Mouse (Mus musculus) embryonic facial prominence, embryonic 14.5 days (tissue): ENCODE measurements around the gene Sars. TPM values are rescaled to one million over a fixed set of nuclear protein-coding genes. Genes with fewer than 3 reads are reported as not detected.

Experiments used
- ATAC-seq: fragments of 200-750 bp; cut with Nextera tagmentation; 2 replicates; pipeline ENCODE4 v1.8.0; 2017; ENCODE audit warnings: low read depth, moderate number of reproducible peaks, moderate TSS enrichment
- DNase-seq: peaks from one replicate; pipeline ENCODE4 v3.0.0-alpha.2; 2015; ENCODE audit warnings: low spot score
- H3K27ac ChIP-seq: fragments of 300-500 bp; sonication (generic); replicated peaks from 2 replicates; pipeline ENCODE4 v1.5.1; 2014; ENCODE audit warnings: low read depth, mild to moderate bottlenecking, low read length, moderate library complexity
- H3K27me3 ChIP-seq: fragments of 300-500 bp; sonication (generic); replicated peaks from 2 replicates; pipeline ENCODE4 v1.6.1; 2014; ENCODE audit warnings: low read length; ENCODE audit not compliant: control insufficient read depth, insufficient read depth
- H3K36me3 ChIP-seq: fragments of 300-500 bp; sonication (generic); 2 replicates; pipeline ENCODE4 v1.6.1; 2014; ENCODE audit warnings: low read length, mixed read lengths; ENCODE audit not compliant: control insufficient read depth, insufficient read depth
- H3K4me1 ChIP-seq: fragments of 300-500 bp; sonication (generic); 2 replicates; pipeline ENCODE4 v1.6.1; 2014; ENCODE audit warnings: antibody characterized with exemption, low read length; ENCODE audit not compliant: control insufficient read depth, insufficient read depth
- H3K4me2 ChIP-seq: fragments of 300-500 bp; sonication (generic); 2 replicates; pipeline ENCODE4 v1.6.1; 2014; ENCODE audit warnings: low read depth, mild to moderate bottlenecking, low read length, moderate library complexity, mixed read lengths
- H3K4me3 ChIP-seq: fragments of 300-500 bp; sonication (generic); 2 replicates; pipeline ENCODE4 v1.5.1; 2014; ENCODE audit warnings: low read depth, mild to moderate bottlenecking, low read length
- H3K9ac ChIP-seq: fragments of 300-500 bp; sonication (generic); 2 replicates; pipeline ENCODE4 v1.6.1; 2014; ENCODE audit warnings: low read depth, mild to moderate bottlenecking, low read length, moderate library complexity, mixed read lengths
- H3K9me3 ChIP-seq: fragments of 300-500 bp; sonication (generic); 2 replicates; pipeline ENCODE4 v1.6.1; 2016; ENCODE audit warnings: low read length; ENCODE audit not compliant: control insufficient read depth
- WGBS: fragments of 180-500 bp; shearing (Covaris S2); extraction: QIAGEN DNeasy Blood & Tissue Kit; methylation state at CpG from one replicate; pipeline ENCODE4 v1.1.7; 2014; 5-methylcytosine and 5-hydroxymethylcytosine counted together
- polyA plus RNA-seq: library from polyadenylated mRNA; unstranded; fragments of >200 nt; fragmentation: Nextera tagmentation; extraction: Ambion mirVana; gene quantifications from 2 replicates; pipeline ENCODE4 v1.2.1, GENCODE M21; 2014

The Sars gene
- polyA plus RNA-seq, result 111 and 125 TPM in 2 replicates

DNA sequence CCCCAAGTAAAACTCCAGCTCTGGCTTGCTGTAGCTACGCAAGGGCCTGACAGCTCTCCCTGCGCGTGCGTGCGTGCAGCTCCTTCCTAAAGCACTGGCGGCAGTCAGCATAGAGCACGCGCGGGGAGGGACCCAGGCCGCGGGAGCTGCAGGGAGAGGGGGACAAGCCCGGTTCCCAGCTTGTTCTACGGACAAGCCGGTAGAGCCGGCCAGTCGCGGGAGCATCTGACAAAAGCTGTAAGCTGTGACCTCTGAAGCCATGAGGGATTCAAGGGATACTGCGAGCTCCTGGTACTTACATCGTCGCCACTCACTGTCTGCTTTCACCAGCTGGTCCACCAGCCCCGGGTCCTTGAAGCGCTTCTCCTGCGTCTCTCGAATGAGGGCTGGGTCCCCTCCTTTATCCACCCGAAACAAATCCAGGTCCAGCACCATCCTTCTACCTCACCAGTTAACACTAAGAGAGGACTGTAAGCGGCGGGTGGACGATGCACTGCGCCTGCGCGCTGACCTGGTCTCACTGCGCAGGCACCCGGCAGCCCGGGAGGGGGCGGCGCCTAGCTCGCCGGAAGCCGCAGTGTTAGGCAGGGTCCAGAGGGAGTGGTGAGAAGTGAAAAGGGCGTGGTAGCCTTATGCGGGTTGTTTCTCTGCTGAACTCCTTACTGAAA is at the start of gene Sars:
TSS of gene Sars (minus strand) at position 512 of the 668 bp plus-strand sequence.
- Histone ChIP-seq H3K36me3 (0 out of 2 replicates have a peak, but pooled peaks cover 10% of the 10 kb centered on the region), H3K9me3 (no peaks in the 10 kb centered on the region), H3K27ac (peak within 1 kb of the TSS; percentile 71), H3K9ac (peak within 1 kb of the TSS; percentile 70), H3K4me1 (peaks cover 18% of the 10 kb centered on the region), H3K27me3 (no peaks in the 10 kb centered on the region), H3K4me2 (peak within 1 kb of the TSS; percentile 93), H3K4me3 (peak within 1 kb of the TSS; percentile 71)
- DNase-seq, result peak; percentile 96
- peak; percentile 99 for ATAC-seq
- 0% methylated on average over 36 of the region's 41 CpGs for WGBS

DNA sequence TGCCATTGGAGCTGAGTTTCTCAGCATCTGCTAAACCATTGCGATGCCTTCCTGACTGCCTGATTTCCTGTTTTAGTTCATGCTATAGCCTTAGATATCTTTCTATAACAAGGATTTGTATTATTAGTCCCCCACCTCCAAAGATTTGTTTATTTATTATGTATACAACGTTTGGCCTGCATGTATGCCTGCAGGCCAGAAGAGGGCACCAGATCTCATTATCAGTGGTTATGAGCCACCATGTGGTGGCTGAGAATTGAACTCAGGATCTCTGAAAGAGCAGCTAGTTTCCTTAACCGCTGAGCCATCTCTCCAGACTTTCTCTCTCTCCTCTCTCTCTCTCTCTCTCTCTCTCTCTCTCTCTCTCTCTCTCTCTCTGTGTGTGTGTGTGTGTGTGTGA is 45.0 kb upstream of the Sars start:
- ATAC-seq, result no peak
- no peak overlapping the region for H3K4me2 ChIP-seq
- H3K4me3 ChIP-seq, result no peak overlapping the region
- 32% methylated on average over 3 of the region's 3 CpGs for WGBS
- H3K36me3 ChIP-seq, result no peaks in the 10 kb centered on the region
- DNase-seq, result no peak
- no peak overlapping the region for H3K9ac ChIP-seq
- no peak overlapping the region for H3K27ac ChIP-seq
- H3K9me3 ChIP-seq, result no peaks in the 10 kb centered on the region
- H3K4me1 ChIP-seq, result no peaks in the 10 kb centered on the region
- H3K27me3 ChIP-seq, result no peaks in the 10 kb centered on the region

DNA sequence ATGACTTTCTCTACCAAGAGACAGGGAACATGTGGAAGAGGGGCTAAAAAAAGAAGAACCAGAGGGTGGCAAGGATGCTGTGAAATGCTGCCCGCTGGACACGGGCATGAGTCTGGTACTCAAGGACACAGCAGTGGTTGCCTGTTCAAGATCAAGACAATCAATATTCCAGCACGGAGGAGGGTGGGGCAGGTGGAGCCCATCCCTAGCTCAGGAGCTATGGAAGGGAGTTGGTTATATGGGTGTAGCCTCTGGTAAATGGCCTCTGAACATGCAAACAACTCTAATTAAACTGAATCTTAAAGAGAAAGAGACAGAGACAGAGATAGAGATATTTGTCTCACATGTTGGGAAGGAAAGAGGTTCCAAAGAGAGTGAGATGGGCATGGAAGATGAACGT is 39.7 kb upstream of the Sars start:
- DNase-seq (no peak), ATAC-seq (no peak)
- no peak overlapping the region for H3K4me2 ChIP-seq
- H3K9ac ChIP-seq, result no peak overlapping the region
- WGBS, result 82% methylated on average over 4 of the region's 4 CpGs
- no peaks in the 10 kb centered on the region for H3K27me3 ChIP-seq
- H3K9me3 ChIP-seq, result no peaks in the 10 kb centered on the region
- H3K36me3 ChIP-seq, result no peaks in the 10 kb centered on the region
- H3K27ac ChIP-seq, result no peak overlapping the region
- H3K4me3 ChIP-seq, result no peak overlapping the region
- no peaks in the 10 kb centered on the region for H3K4me1 ChIP-seq

DNA sequence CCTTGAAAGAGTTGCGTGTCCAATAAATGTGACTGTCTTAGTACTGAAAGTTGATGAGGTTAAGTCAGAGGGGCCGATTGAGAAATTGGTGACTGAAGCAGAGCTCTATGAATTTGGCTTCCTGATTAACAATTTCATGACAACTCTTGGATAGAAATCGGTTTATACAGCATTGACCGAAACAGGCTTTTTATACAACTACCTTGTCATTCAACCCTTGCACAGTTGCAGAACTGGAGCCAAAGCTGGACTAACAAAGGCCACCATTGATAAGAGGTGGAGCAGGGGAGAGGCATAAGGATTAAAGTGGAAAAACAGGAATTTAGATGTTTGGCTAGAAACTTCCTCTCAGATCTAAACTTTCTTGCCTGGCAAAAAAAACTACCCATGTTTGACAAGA is 33.8 kb upstream of the Sars start:
- 69% methylated on average over 4 of the region's 4 CpGs for WGBS
- no peak for ATAC-seq
- Histone ChIP-seq H3K4me3 (no peak overlapping the region), H3K36me3 (no peaks in the 10 kb centered on the region), H3K27me3 (no peaks in the 10 kb centered on the region), H3K9me3 (no peaks in the 10 kb centered on the region), H3K4me1 (peaks cover 9% of the 10 kb centered on the region), H3K27ac (no peak overlapping the region), H3K4me2 (no peak overlapping the region), H3K9ac (no peak overlapping the region)
- peak; percentile 30 for DNase-seq

DNA sequence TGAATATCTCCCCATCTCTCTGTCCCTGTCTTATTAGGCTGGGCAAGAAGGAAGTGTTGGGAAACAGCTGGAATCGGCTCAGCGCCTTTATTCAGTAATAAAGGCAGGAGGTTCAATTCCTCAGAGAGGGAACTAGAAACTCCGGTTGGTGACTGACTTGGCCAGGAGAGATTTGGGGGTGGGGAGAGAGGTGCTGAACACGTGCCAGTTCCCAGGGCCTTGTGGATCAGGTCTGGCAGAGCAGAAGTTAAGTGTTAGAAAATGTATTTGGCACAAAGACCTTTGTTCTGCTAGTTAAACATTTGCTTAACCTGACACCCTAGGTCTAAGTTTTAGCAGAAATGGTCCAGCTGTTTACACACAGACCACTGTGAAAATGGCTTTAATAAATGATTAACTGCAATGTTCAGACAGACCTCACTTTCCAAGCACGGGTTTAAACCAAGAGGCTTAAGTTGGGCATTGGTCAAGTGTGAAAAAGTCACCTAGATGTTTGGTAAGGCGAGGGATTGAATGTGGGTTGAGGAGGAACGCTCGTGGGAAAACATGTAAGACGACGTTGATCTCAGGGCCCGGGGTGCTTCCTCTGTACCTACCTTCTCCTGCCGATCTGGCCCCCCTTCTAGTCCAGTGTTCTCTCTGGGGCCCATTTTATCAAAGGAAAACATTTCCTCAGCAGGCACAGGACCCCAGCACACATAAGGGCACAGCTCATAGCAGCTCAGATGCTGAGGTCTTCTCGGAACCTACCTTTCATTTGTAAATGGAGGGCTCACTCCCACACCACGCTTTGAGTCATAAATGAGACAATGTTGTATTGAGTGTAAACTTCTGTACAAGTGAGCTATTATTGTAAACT is 32.0 kb upstream of the Sars start:
- ATAC-seq, result peak; percentile 67
- DNase-seq, result peak; percentile 81
- Histone ChIP-seq H3K27ac (peak overlapping the region; percentile 33; the same call in 1 of the 2 replicates), H3K4me3 (no peak overlapping the region), H3K27me3 (no peaks in the 10 kb centered on the region), H3K36me3 (no peaks in the 10 kb centered on the region), H3K9me3 (no peaks in the 10 kb centered on the region), H3K4me2 (no peak overlapping the region), H3K9ac (no peak overlapping the region), H3K4me1 (peaks cover 9% of the 10 kb centered on the region)
- 51% methylated on average over 14 of the region's 14 CpGs for WGBS

DNA sequence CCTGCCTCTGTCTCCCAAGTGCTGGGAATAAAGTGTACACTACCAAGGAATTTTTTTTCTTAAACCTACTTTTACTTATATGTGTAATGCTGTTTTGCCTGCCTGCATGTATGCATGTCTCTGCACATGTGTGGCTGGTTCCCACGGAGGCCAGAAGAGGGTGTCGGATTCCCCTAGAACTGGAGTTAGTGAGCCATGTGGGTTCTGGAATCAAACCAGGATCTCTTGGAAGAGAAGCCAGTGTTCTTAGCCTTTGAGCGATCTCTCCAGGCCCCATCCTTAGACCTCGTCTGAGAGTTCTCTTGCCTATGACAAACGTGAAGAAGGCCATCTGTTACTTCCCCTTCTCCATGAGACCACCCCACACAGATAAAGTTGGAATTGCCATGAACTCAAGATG is 30.5 kb upstream of the Sars start:
- no peak overlapping the region for H3K9ac ChIP-seq
- no peak overlapping the region for H3K4me2 ChIP-seq
- no peak overlapping the region for H3K27ac ChIP-seq
- no peaks in the 10 kb centered on the region for H3K9me3 ChIP-seq
- DNase-seq (no peak), ATAC-seq (no peak)
- no peaks in the 10 kb centered on the region for H3K36me3 ChIP-seq
- H3K4me3 ChIP-seq, result no peak overlapping the region
- no peaks in the 10 kb centered on the region for H3K27me3 ChIP-seq
- 76% methylated on average over 5 of the region's 5 CpGs for WGBS
- H3K4me1 ChIP-seq, result peaks cover 9% of the 10 kb centered on the region

DNA sequence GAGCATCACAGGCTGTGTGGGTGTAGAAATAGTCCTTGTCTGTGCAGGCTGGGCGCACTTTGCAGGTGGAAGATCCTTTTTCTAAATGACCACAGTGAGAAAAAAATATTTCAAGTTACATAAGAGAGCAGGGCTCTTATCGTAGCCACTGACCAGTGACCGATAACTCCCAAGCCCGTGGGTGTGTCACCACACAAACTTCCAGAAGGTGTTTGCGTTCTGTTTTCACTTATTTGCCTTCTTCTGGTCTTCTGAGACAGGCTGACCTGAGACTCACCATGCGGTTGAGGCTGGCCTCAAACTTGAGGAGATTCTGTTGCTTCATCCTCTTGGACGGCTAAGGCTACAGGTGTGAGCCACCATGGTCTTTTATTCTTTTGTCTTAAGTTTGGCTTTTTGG is 30.0 kb upstream of the Sars start:
- no peak for DNase-seq
- no peaks in the 10 kb centered on the region for H3K27me3 ChIP-seq
- 95% methylated on average over 7 of the region's 7 CpGs for WGBS

DNA sequence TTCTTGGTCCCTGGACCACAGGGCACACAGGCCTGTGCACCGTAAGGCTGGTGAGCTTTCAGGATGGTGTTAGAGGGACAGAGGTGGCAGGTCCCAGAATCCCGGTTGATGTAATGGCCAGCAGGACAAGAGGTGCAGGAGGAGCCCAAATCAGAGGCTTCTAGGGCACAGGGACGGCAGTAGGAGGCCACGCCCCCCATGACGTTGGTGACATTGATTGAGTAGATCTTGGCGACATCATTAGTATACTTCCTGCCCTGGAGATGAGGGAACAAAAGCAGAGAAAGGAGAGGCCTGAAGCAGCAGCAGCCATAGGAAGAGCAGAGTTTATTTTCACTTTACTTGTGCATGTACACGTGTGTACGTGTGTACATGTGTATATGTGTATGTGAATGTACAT is 22.8 kb upstream of the Sars start:
- WGBS, result 72% methylated on average over 8 of the region's 8 CpGs

More for the DNA sequence above, 30.0 kb upstream of the Sars start:
- Histone ChIP-seq H3K4me1 (peaks cover 9% of the 10 kb centered on the region), H3K4me3 (no peak overlapping the region), H3K4me2 (no peak overlapping the region), H3K27ac (no peak overlapping the region), H3K9me3 (no peaks in the 10 kb centered on the region), H3K36me3 (no peaks in the 10 kb centered on the region), H3K9ac (no peak overlapping the region)
- ATAC-seq, result no peak

More for the DNA sequence above, 22.8 kb upstream of the Sars start:
- ATAC-seq (no peak), DNase-seq (no peak)
- Histone ChIP-seq H3K4me2 (no peak overlapping the region), H3K9me3 (no peaks in the 10 kb centered on the region), H3K4me3 (no peak overlapping the region), H3K4me1 (no peaks in the 10 kb centered on the region), H3K27me3 (no peaks in the 10 kb centered on the region), H3K27ac (no peak overlapping the region), H3K36me3 (no peaks in the 10 kb centered on the region), H3K9ac (no peak overlapping the region)
